In the genomic region with DNA sequence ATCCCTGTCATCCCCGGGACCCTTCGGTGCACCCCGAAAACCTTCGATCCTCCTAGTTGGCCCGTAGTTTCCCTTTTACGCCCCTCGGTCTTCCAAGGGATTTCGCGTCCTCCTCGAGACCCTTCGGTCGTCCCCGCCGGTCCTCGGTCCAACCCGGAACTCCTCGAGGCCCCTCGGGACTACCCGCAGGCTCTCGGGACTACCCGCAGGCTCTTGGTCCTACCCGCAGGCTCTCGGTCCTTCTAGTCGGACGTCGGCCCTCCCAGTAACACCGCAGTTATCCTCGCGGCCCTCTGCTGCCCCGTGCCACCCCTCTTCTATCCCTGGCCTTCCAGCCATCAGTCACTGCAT, we compare ENCODE assay signal across 8 mouse cellular contexts. TPM values are rescaled to one million over a fixed set of nuclear protein-coding genes. Genes with fewer than 3 reads are reported as not detected.
DNase-seq lines count a peak whose midpoint lies in the region; ATAC-seq lines count a peak whose summit lies in the region.

No protein-coding gene starts in this region.

- H3K36me3 ChIP-seq in heart, embryonic 10.5 days, result peaks cover 41% of the 10 kb centered on the region
- peaks cover 38% of the 10 kb centered on the region for H3K36me3 ChIP-seq in embryonic facial prominence, embryonic 15.5 days
- peaks cover 42% of the 10 kb centered on the region for H3K36me3 ChIP-seq in hindbrain, embryonic 14.5 days (replicated peaks; ENCODE audit: control insufficient read depth, insufficient read depth)
- H3K36me3 ChIP-seq in liver, embryonic 12.5 days, result peaks cover 38% of the 10 kb centered on the region

- no peaks in the 10 kb centered on the region for H3K27me3 ChIP-seq in heart, embryonic 10.5 days (ENCODE audit: insufficient read depth, poor library complexity, severe bottlenecking)
- H3K27me3 ChIP-seq in embryonic facial prominence, embryonic 15.5 days, result no peaks in the 10 kb centered on the region
- H3K27me3 ChIP-seq in hindbrain, embryonic 14.5 days (ENCODE audit: control insufficient read depth, insufficient read depth, low read length), result no peaks in the 10 kb centered on the region
- H3K27me3 ChIP-seq in liver, embryonic 12.5 days (replicated peaks), result no peaks in the 10 kb centered on the region

- 2% methylated on average over 30 of the region's 30 CpGs for WGBS in heart, embryonic 10.5 days
- WGBS in embryonic facial prominence, embryonic 15.5 days, result under 1% methylated on average over 30 of the region's 30 CpGs
- WGBS in hindbrain, embryonic 14.5 days, result 0% methylated on average over 30 of the region's 30 CpGs
- 1% methylated on average over 30 of the region's 30 CpGs for WGBS in liver, embryonic 12.5 days (ENCODE audit: insufficient replicate concordance)

- H3K4me3 ChIP-seq in heart, embryonic 10.5 days, result peak overlapping the region; percentile 96
- H3K4me3 ChIP-seq in embryonic facial prominence, embryonic 15.5 days (replicated peaks), result peak overlapping the region; percentile 72
- H3K4me3 ChIP-seq in hindbrain, embryonic 14.5 days (replicated peaks; ENCODE audit: low read length), result peak overlapping the region; percentile 91
- H3K4me3 ChIP-seq in liver, embryonic 12.5 days, result peak overlapping the region; percentile 96

- H3K4me1 ChIP-seq in heart, embryonic 10.5 days, result peaks cover 8% of the 10 kb centered on the region
- peaks cover 11% of the 10 kb centered on the region for H3K4me1 ChIP-seq in embryonic facial prominence, embryonic 15.5 days
- peaks cover 18% of the 10 kb centered on the region for H3K4me1 ChIP-seq in hindbrain, embryonic 14.5 days (replicated peaks; ENCODE audit: control insufficient read depth, insufficient read depth, low read length)
- H3K4me1 ChIP-seq in liver, embryonic 12.5 days, result peaks cover 16% of the 10 kb centered on the region

- H3K9ac ChIP-seq in embryonic facial prominence, embryonic 15.5 days, result peak overlapping the region; percentile 73
- peak overlapping the region; percentile 95 for H3K9ac ChIP-seq in hindbrain, embryonic 14.5 days
- H3K9ac ChIP-seq in liver, embryonic 12.5 days, result peak overlapping the region; percentile 90

- H3K9me3 ChIP-seq in heart, embryonic 10.5 days, result no peaks in the 10 kb centered on the region
- no peaks in the 10 kb centered on the region for H3K9me3 ChIP-seq in embryonic facial prominence, embryonic 15.5 days (replicated peaks)
- no peaks in the 10 kb centered on the region for H3K9me3 ChIP-seq in hindbrain, embryonic 14.5 days (ENCODE audit: control insufficient read depth, low read length)
- no peaks in the 10 kb centered on the region for H3K9me3 ChIP-seq in liver, embryonic 12.5 days (replicated peaks)

- peak overlapping the region; percentile 95 for H3K4me2 ChIP-seq in embryonic facial prominence, embryonic 15.5 days (replicated peaks)
- peak overlapping the region; percentile 93 for H3K4me2 ChIP-seq in hindbrain, embryonic 14.5 days (replicated peaks)
- H3K4me2 ChIP-seq in liver, embryonic 12.5 days, result peak overlapping the region; percentile 93

- ATAC-seq in embryonic facial prominence, embryonic 15.5 days (ENCODE audit: insufficient number of reproducible peaks, low FRiP score, low TSS enrichment, low read depth), result no peak
- ATAC-seq in hindbrain, embryonic 14.5 days (ENCODE audit: low FRiP score), result peak; percentile 21
- peak; percentile 20 for ATAC-seq in liver, embryonic 12.5 days

- no peak for DNase-seq in heart, embryonic 10.5 days (ENCODE audit: low spot score)
- DNase-seq in heart, adult 9 months (ENCODE audit: low spot score in 2 of 2), result no peak
- peak; percentile 41 for DNase-seq in Muller cell, postnatal 12 days (ENCODE audit: inconsistent ontology term)
- DNase-seq in hindbrain, embryonic 14.5 days (ENCODE audit: low spot score), result no peak
- DNase-seq in neural tube, embryonic 10.5 days (ENCODE audit: extremely low spot score, low spot score), result peak; percentile 45
- no peak for DNase-seq in T-cell, adult 2 months (ENCODE audit: low spot score)

- H3K27ac ChIP-seq in heart, embryonic 10.5 days, result peak overlapping the region; percentile 97
- 0 out of 2 replicates have a peak overlapping the region, but pooled peaks have one; percentile 19 for H3K27ac ChIP-seq in embryonic facial prominence, embryonic 15.5 days (replicated peaks)
- H3K27ac ChIP-seq in hindbrain, embryonic 14.5 days, result no peak overlapping the region
- H3K27ac ChIP-seq in liver, embryonic 12.5 days, result peak overlapping the region; percentile 57; the same call in 1 of the 2 replicates

RNA-seq across cellular contexts. Expression of a gene that starts 0.5 kb away (rescaled TPM):
- polyA plus RNA-seq in heart, embryonic 10.5 days (2016; fragmentation: Nextera tagmentation; extraction: Ambion mirVana), result 151 and 158 TPM in 2 replicates
- 172 and 176 TPM in 2 replicates for polyA plus RNA-seq in embryonic facial prominence, embryonic 15.5 days (2015; fragmentation: Nextera tagmentation; extraction: Ambion mirVana)
- polyA plus RNA-seq in hindbrain, embryonic 14.5 days (2014; fragmentation: Nextera tagmentation; extraction: Ambion mirVana), result 179 and 185 TPM in 2 replicates
- polyA plus RNA-seq in liver, embryonic 12.5 days (2016; fragmentation: Nextera tagmentation; extraction: Ambion mirVana), result 73.0 and 80.0 TPM in 2 replicates

RNA-seq across cellular contexts. Expression of a gene that starts 38.1 kb away (rescaled TPM):
- polyA plus RNA-seq in heart, embryonic 10.5 days (2016; fragmentation: Nextera tagmentation; extraction: Ambion mirVana), result 1.1 and 2.3 TPM in 2 replicates
- polyA plus RNA-seq in embryonic facial prominence, embryonic 15.5 days (2015; fragmentation: Nextera tagmentation; extraction: Ambion mirVana), result 1.3 and 1.6 TPM in 2 replicates
- polyA plus RNA-seq in hindbrain, embryonic 14.5 days (2014; fragmentation: Nextera tagmentation; extraction: Ambion mirVana), result 0.39 and 0.57 TPM in 2 replicates
- polyA plus RNA-seq in liver, embryonic 12.5 days (2016; fragmentation: Nextera tagmentation; extraction: Ambion mirVana), result 6.6 TPM in 2 replicates

Comparison
In these comparisons a context has a peak if more than half of its experiments do, and no peak if none do; other contexts are left out.
1. DNase-seq: peak in Muller cell, postnatal 12 days (single experiment) and neural tube, embryonic 10.5 days (single experiment); none in heart, embryonic 10.5 days (single experiment), heart, adult 9 months (0 of 2), hindbrain, embryonic 14.5 days (single experiment) and T-cell, adult 2 months (single experiment).
2. Peak in every context shown above with its lines, with median percentiles within 50 percentile points of each other: H3K4me3 ChIP-seq, H3K4me2 ChIP-seq and H3K9ac ChIP-seq.